Mouse (Mus musculus) 3T3-L1 (cell line): ENCODE measurements around the gene Tbx10.
"Not testable (repeated sequence)": the region's sequence is repeated elsewhere in the genome, so short reads cannot be mapped to it uniquely, and the experiment has no call there.

Experiments
- DNase-seq: peaks from one replicate; pipeline ENCODE4 v3.0.0-alpha.2; 2015; ENCODE audit warnings: low read depth, low spot score

Gene Tbx10

DNA sequence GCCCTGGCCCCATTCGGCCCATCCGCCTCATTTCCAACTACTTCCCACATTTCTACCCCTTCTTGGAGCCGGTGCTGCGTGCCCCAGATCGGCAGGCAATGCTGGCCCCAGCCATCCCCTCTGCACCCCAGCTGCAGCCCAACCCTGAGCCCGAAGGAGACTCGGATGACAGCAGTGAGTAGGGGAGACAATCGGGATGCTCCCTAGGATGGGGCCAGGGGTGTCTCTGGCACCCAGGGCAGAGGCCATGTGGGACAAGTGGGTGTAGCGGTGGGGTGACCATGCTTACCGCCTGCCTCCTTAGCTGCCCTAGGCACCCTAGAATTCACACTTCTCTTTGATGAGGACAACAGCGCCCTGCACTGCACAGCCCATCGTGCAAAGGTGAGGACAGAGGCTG, 11.1 kb downstream of the Tbx10 start:
- no peak for DNase-seq

DNA sequence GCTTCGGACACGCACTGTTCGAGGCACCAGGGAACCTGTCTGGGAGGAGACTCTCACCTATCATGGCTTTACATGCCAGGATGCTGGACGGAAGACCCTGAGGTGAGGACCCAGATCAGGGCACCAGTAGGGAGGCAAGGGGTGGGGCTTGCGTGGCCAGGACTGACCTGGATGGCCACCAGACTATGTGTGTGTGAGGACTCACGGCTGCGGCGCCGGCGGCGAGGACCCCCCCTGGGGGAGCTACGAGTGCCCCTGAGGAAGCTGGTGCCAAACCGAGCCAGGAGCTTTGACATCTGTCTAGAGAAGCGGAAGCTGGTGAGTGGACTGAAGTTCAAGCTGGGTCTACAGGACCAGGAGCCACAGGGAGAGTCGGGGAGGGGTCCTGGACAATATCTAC, 11.8 kb downstream of the Tbx10 start:
- no peak for DNase-seq

DNA sequence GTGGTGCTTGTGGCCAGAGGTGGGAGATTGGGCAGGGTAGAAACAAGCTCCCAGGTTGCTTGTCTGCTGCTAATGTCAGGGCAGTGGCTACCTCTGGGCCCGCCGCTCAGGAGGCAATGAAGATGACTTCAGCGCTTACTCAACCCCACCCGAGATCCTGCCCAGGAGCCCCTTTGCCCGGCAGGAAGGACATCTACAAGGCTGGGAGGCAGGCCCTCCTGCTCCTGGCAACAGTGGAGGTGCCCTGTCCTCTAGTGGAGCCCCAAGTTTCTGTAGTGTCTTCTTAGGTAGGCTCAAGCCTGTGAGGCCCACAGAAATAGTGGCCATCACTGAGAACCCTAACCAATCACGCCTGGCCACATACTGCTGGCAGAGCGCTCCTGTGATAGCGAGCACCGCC, 12.5 kb downstream of the Tbx10 start:
- DNase-seq: no peak

DNA sequence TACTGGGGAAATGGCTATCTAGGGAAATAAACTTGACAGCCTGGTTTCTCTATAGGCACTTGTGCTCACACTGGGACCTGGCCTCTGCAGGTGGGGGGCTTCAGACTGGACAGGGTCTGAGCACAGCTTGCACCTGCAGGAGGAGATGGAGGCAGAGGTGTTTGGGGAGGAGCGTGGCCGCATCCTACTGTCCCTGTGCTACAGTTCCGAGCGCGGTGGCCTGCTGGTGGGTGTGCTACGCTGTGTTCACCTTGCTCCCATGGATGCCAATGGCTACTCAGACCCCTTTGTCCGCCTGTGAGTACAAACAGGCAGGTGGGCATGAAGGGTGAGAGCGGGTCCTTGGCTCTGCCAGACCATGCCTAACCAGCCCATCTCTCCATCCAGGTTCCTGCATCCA, 13.4 kb downstream of the Tbx10 start:
- no peak for DNase-seq

DNA sequence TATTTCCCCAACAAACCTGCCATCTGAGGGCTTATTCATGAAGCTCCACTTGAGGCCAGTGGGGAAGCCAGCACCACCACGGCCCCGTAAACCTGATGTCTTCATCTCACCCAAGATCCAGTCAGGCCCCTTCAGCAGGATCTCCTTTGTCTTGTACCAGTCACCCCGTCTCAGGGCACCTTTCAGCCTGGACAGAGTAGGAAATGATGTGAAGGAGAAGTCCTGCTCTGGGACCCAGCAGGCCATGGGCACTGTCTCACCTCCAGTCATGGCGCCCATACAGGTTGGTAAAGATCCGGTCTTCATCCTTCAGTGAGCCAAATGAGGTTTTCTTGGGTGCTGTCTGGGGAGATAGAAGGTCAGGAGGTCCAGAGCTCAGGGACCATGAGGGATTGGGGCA, 18.5 kb downstream of the Tbx10 start:
- DNase-seq: no peak

DNA sequence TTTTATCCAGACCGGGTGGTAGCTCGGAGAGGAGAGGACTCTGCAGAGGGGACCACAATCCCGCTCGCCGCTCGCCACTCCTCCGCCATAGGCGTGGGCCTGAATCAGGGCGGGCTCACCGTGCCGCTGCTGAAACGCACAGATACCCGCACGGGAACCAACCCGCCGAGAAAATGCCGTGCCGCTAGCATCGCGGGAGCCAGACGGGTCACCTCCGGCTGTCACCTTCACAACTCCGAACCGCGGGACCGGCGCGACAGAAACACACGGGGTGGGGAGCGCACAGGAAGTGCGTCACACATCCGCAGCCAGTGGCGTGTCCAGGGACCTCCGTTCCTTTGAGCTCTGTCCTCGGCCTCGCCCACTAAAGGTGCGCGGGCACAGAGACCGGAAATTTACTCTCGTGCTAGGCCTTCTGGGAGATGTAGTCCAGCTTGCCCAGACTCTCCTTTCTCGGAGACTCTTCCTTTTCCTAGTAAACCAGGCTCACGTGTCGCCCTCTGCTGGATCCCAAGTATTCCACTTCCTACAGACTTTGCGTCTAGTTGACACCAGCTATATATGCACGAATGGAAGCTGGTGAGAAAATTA, 20.0 kb downstream of the Tbx10 start, which contains the start of gene Ndufv1:
Gene Ndufv1 (minus strand): TSS at position 375 of the 591 bp plus-strand sequence.
- peak; percentile 100 for DNase-seq

DNA sequence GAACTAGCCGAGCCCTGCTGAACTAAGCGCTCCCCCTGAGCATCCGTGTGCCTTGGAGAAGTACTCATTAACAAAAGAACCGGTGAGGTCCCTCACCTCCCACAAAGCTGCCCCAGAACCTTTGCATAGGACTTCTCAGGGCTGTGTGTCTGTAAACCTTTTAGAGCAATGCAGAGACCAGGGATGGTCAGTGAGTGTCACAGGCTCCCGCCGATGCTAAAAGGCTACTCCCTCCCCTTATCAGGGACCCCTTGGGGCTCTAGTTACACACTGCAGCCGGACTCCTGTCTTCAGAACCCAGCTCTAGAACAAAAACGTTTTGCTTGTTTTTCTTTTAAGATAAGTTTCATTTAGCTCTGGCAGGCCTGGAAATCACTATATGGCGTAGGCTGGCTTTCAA, 20.5 kb downstream of the Tbx10 start:
- no peak for DNase-seq

DNA sequence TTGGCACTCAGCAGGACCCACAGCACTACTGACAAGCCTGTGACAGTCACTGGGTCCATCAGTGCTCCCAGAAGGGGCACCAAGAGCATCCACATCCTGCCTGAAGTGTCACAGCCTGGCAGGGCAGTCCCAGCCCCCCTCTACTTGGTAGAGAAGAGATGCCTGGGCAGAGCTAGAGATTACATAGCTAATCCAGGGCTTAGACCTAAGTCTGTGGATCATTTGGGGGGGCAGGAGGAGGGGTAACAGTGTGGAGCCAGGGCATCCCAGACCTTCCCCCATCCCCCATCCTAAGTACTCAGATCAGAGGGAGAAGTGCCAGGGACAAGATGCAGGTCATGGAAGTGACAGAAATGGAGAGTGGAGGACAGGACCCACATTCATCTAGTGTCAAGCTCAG, 22.2 kb downstream of the Tbx10 start:
- no peak for DNase-seq

DNA sequence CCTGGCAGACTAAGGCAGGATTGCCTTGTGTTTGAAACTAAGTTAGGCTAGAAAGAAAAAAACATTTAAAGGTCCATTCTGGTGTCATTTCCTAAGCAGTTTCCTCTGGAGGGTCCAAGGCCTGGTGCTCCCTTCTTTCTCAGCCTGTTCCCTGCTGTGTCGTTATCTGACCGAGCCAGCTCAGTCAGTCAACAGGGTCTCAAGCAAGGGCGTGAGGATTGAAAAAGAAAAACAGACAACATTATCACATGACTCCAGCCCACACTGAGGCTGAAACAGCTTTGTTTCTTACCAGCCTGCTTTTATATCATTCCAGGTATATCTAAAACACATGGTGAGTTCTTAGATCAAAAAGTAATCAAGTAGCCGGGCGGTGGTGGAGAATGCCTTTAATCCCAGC, 23.1 kb downstream of the Tbx10 start:
- DNase-seq: no peak

DNA sequence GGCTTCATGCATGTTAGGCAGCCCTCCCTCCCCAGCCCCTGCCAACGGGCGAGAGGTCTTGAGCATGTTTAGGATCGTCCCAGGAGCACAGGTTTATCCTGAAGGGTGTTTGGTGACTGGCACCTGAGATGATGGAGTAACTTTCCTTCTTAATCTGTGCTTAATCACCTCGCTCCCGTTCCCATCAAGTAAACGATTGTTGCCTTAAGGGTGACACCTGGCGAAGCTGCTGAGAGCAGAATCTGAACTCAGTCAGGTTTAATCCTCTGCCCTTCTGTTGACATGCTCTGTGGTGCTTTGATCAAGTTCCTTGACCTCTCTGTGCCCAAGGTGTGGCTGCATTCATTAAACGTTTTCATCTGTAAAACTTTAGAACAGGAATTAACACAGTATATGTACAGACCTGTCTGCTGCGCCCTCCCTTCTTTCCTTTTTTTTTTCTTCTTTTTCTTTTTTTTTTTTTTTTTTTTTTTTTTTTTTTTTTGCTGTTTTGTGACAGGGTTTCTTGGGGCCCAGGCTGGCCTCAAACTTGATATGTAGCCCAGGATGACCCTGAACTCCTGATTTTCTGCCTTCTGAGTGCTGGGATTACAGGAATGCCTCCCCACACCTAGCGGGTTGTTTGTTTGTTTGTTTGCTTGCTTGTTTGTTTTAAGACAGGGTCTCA, 25.5 kb downstream of the Tbx10 start:
- no peak for DNase-seq

DNA sequence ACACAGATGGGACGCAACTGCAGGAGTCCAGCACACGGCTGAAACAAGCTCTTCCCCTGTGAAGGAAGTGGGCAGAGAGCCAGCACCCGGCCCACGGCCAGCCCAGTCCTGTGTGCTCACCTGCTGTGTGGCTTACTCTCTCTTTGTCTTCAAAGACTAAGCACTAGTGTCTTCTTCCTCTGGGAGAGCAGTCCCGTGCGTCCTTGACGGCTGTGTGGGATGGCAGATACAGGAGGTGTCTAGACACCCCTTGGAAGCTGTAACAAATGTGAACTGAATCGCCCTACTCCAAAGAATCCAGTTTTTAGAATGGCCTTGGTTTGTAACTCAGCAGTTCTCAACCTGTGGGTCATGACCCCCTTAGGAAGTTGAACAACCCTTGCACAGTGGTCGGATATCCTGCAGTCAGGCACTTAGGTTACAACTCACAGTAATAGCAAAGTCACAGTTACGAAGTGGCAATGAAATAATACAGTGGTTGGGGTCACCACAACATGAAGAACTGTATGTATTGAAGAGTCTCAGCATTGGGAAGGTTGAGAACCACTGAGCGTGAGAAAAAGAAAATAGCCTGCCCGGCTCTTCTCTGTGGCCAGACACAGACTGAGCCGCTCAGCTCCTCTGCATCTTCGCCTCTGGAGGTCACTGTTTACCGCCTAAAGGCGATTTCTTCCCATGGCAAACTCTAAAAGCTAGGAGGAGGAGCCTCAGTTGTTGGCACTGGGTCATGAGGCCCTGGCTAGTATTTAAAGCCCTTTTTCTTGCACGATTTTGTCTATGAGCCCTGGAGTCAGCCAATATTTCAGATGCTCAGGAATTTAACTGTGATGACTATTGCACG, 26.4 kb downstream of the Tbx10 start:
- DNase-seq: peak; percentile 98

DNA sequence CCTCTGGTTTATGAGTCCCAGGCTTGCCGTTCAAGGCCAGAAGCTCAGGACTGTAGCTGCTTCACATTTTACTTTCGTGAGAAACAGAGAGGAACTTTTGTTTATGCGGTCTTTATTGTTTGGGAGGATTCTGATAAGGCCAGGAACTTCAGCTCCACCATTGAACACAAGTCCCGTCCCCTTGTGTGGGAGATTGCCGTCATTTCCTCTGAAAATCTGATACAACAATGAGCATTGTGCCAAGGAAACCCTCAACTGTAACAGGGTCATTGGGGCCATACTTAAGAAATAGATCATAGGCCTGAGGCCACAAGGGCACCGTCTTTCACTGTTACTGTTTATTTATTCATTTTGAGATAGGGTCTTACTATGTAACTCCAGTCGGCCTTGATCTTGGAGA, 30.6 kb downstream of the Tbx10 start:
- DNase-seq: no peak

DNA sequence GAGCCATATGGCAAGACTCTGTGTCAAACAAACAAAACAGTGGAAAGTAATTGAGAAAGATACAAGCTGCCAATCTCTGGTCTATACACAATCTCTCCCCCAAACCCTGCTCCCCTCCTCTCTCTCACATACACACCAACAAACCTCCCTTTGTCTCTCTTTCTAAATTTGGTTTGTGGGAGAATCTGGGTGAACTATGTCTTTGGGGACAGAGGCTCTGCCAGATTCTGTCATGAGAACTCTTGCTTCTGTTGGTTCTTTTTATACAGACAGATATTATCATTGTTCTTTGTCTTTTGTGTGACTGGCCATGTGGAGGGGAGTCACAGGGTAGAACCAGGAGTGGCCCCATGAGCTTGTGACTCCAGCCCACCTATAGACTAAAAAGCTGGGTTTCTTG, 35.0 kb downstream of the Tbx10 start:
- DNase-seq: no peak

DNA sequence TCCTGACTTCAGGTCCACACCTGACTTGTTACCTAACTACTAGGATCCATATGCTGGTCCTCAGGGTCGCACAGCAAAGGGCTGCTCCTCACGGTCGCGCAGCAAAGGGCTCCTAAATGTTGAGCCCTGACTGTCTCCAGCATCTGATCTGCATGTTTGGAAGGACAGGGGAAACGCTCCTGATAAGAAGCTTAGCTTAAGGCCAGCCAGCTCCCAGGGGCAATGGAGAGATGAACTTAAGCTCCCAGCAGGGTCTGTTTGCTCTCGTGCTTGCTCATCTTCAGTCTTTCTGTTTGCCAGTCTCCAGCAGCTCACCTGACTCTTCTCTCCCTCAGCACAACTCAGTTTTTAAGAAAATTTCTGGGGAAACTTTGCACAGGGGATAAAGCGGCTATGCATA, 40.1 kb downstream of the Tbx10 start:
- DNase-seq: no peak

DNA sequence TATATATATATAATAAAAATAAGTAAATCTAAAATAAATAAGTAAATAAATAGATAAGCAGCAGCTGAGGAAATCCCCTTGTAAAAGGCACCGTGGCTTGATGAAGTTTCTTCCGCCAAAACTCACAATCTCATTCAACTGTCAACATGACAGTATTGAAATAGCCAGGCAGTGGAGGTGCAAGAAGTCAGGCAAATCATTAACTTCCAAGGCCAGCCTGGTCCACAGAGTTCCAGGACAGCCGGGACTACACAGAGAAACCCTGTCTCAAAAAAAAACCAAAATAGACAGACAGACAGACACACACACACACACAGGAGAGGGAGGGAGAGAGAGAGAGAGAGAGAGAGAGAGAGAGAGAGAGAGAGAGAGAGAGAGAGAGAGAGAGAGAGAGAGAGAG, 40.7 kb downstream of the Tbx10 start:
- no peak for DNase-seq

DNA sequence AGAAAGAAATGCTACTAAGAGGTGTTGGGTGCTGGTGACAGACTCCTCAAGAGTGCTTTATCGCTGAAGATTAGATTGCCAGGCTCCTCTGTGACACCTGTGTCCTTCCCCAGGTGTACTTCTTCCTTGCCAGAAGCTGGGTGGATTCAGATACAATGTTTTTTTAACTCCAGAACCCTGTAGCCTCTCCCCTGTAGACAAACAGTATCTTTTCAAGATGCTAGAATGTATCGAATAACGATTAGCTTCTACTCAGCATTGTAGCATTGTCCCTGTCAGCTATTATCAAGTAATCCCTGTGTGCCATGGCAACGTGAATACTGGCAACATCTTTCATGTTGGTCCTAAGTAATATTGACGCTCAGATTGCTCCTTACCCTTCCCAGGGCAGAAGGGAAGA, 41.2 kb downstream of the Tbx10 start:
- no peak for DNase-seq

DNA sequence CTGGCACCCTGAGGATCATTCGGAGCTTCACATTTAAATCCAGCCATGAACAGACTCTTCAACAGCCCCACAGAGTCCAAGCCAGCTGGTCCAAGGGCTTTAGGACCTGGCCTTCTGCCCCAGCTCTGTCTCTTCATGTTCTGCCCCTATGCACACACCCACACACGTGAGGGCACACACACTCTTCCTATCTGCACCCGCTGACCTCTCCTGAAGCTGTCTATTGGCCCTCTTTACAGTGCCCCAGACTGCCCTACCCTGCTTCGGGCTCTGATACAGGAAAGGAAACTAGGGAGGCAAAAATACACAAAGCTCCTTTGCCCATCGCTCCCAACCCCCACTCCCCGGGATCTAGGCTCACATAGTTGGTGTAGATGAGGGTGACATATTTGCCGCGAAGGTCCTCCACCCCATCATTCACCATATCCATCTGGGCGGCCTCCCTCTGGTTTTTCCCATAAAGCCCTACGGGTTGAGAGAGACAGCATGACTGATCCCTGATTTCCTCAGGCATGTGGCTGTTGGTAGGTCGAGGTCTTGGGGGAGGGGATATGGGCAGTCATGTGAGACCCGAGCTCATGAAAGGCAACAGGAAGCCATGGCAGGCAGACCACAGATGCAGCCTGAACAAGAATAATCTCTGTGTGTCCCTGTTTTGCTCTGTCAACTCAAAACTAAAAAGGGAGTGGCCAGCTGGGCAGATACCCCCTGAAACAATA, 43.9 kb downstream of the Tbx10 start:
- DNase-seq: peak; percentile 53

DNA sequence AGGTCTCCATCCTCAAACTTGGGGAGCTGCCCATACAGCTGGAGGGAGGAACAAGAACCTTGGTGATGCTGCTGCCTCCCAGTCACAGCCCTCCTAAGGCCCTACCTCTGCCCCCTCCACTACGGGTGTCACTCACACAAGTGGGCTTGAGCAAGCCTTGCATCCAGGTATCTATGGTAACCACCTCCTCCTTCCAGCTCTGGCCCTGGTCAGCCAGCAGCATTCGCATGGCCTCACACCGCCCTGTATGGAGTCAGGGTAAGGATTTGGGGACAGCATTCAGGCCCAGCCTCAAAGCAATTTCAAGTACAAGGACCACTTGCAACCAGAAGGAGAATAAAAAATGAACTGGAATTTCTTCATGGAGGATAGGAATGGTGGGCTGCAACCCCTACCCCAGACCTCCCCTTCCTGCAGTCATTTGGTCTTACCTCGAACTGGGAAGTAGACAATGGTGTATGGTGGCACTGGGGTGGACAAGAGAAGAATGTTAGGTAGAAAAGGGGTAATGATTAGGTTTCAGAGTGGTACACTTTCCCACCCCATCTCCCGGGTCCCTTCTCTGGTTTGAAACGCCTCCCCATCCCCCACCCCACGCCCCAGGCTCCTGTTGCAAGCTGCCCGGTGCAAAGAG, 44.7 kb downstream of the Tbx10 start:
- peak; percentile 27 for DNase-seq

DNA sequence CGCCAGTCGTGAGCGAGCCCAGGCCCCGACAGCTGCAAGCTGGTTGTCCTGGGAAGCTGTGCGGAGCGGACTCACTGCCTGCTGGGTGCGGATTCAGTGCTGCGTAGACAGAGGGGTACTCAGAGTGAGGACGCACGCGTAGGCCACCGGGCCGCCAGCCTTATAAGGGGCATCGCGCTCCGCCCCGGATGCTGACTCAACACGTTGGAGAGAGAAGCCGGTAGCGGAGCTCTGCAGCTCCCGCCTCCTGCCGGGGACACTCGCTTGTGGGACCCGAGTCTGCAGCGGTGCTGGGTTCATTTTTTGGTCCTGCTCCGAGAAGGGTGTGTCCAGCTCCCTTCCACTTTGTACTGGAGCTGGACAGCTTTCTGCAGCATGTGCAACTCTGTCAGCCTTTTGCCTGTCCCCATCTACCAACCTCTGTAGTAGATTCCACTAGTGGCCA, 45.3 kb downstream of the Tbx10 start, which contains the start of gene Gstp1:
Gene Gstp1 (minus strand): TSS at position 198 of the 445 bp plus-strand sequence.
- peak; percentile 96 for DNase-seq

DNA sequence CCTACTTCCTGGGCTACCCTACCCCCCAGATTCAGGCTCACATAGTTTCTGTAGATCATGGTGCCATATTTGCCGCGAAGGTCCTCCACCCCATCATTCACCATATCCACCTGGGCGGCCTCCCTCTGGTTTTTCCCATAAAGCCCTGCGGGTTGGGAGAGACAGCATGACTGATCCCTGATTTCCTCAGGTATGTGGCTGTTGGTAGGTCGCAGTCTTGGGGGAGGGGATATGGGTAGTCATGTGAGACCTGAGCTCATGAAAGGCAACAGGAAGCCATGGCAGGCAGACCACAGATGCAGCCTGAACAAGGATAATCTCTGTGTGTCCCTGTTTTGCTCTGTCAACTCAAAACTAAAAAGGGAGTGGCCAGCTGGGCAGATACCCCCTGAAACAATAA, 48.4 kb downstream of the Tbx10 start:
- DNase-seq: not testable (repeated sequence)

DNA sequence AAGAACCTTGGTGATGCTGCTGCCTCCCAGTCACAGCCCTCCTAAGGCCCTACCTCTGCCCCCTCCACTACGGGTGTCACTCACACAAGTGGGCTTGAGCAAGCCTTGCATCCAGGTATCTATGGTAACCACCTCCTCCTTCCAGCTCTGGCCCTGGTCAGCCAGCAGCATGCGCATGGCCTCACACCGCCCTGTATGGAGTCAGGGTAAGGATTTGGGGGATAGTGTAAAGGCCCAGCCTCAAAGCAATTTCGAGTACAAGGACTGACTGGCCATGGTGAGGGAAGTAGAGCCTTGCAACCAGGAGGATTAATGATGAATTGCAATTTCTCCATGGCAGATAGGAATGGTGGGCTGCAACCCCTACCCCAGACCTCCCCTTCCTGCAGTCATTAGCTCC, 48.9 kb downstream of the Tbx10 start:
- DNase-seq: not testable (repeated sequence)
